Mouse (Mus musculus) heart, postnatal 0 days (tissue): ENCODE data around the gene Glp1r.

ENCODE experiments used
- CTCF ChIP-seq: IDR thresholded peaks from 2 replicates; pipeline ENCODE4 v1.5.1; 2016; ENCODE audit warnings: antibody characterized with exemption, control low read depth, low read depth
- EP300 ChIP-seq: IDR thresholded peaks from 2 replicates; pipeline ENCODE4 v1.6.1; 2016; ENCODE audit warnings: antibody characterized with exemption, low read depth

- TF ChIP-seq EP300, result no peak
- no peak for TF ChIP-seq CTCF
Measured at GRCm38 (mm10) chr17:30938554-30938953, 36.9 kb downstream of the Glp1r start.
